Mouse (Mus musculus): ENCODE measurements around the gene Slc35f1.
A peak's percentile ranks its signal among the peaks of the same experiment; 100 is the strongest.

The Slc35f1 gene

GRCm38 (mm10) chr10:53100881-53101280 is 410.5 kb downstream of the Slc35f1 start:
- no peak for DNase-seq (ENCODE audit: low spot score in 2 of 2)

GRCm38 (mm10) chr10:53101412-53101811 is 411.1 kb downstream of the Slc35f1 start:
- DNase-seq (ENCODE audit: low spot score in 2 of 2): no peak

- no peak for DNase-seq (ENCODE audit: low spot score in 2 of 2)
These were observed 412.1 kb downstream of the Slc35f1 start for GRCm38 (mm10) chr10:53102423-53102822.

- DNase-seq (ENCODE audit: low spot score in 2 of 2): peak in 1 of 2 experiments; percentile 2
These were observed 424.7 kb downstream of the Slc35f1 start for GRCm38 (mm10) chr10:53115028-53115427.

GRCm38 (mm10) chr10:53115673-53116398 is 425.5 kb downstream of the Slc35f1 start:
- DNase-seq (ENCODE audit: low spot score in 2 of 2): no peak

- DNase-seq (ENCODE audit: low spot score in 2 of 2): no peak
These were observed 430.3 kb downstream of the Slc35f1 start for GRCm38 (mm10) chr10:53120608-53121007.

- DNase-seq (ENCODE audit: low spot score in 2 of 2): no peak
These were observed 434.0 kb downstream of the Slc35f1 start for GRCm38 (mm10) chr10:53124365-53124764.

GRCm38 (mm10) chr10:53132707-53133106 is 442.4 kb downstream of the Slc35f1 start:
- DNase-seq (ENCODE audit: low spot score in 2 of 2): no peak

- DNase-seq (ENCODE audit: low spot score in 2 of 2): no peak
These were observed 460.0 kb downstream of the Slc35f1 start for GRCm38 (mm10) chr10:53150321-53150720.

- no peak for DNase-seq (ENCODE audit: low spot score in 2 of 2)
These were observed 460.6 kb downstream of the Slc35f1 start for GRCm38 (mm10) chr10:53150916-53151315.

- no peak for DNase-seq (ENCODE audit: low spot score in 2 of 2)
These were observed 466.0 kb downstream of the Slc35f1 start for GRCm38 (mm10) chr10:53156374-53156773.

- DNase-seq (ENCODE audit: low spot score in 2 of 2): no peak
These were observed 467.4 kb downstream of the Slc35f1 start for GRCm38 (mm10) chr10:53157740-53158139.
